Mouse (Mus musculus) adrenal gland (tissue): Measurements from ENCODE around the gene Aco1.
"Not testable (repeated sequence)": the region's sequence is repeated elsewhere in the genome, so short reads cannot be mapped to it uniquely, and the experiment has no call there.

ENCODE experiments used
- intact Hi-C: fragments of 180-260 bp; cut with DNase I; formaldehyde crosslinking; loops from one replicate; pipeline ENCODE4 v1.15.1; 2025
- long read RNA-seq, 2 experiments: library from polyadenylated mRNA; unstranded; transcript quantifications; one replicate each; pipeline ENCODE4 v2.0.0; 2020; ENCODE audit warnings: borderline replicate concordance in 1 of 2; ENCODE audit not compliant: insufficient replicate concordance in 1 of 2

Gene Aco1
- long read RNA-seq, experiment 1, transcript Aco1-201 (21 exons, 3,832 nt): major isoform, 26 of 35 reads
- long read RNA-seq, experiment 1, partial matches to known transcripts: 6 of 35 reads
- long read RNA-seq, experiment 1, other reads (novel, unspliced or antisense): 3 of 35 reads
- long read RNA-seq, experiment 2, transcript Aco1-201 (21 exons, 3,832 nt): major isoform, 18 of 30 reads
- long read RNA-seq, experiment 2, partial matches to known transcripts: 9 of 30 reads
- long read RNA-seq, experiment 2, other reads (novel, unspliced or antisense): 3 of 30 reads

GRCm38 (mm10) chr4:40142743-40143532 lies at the start of gene Aco1:
Aco1 (plus strand) TSS chr4:40143081.
- intact Hi-C loops: loop anchor here (10.0 kb wide), 1 partner anchor 552 kb away; no protein-coding TSS in a partner anchor

- intact Hi-C loops: no loop called here
Measured at GRCm38 (mm10) chr4:40094974-40095373, 47.9 kb upstream of the Aco1 start.

- intact Hi-C loops: no loop called here
Measured at GRCm38 (mm10) chr4:40102996-40103395, 39.9 kb upstream of the Aco1 start.

GRCm38 (mm10) chr4:40106004-40106536 lies 36.8 kb upstream of the Aco1 start:
- intact Hi-C loops: no loop called here

- intact Hi-C loops: no loop called here
Measured at GRCm38 (mm10) chr4:40108030-40108429, 34.9 kb upstream of the Aco1 start.

- intact Hi-C loops: no loop called here
Measured at GRCm38 (mm10) chr4:40113173-40113572, 29.7 kb upstream of the Aco1 start.

- intact Hi-C loops: no loop called here
Measured at GRCm38 (mm10) chr4:40121221-40121620, 21.7 kb upstream of the Aco1 start.

GRCm38 (mm10) chr4:40122291-40122690 lies 20.6 kb upstream of the Aco1 start:
- intact Hi-C loops: not testable (repeated sequence)

GRCm38 (mm10) chr4:40134468-40135102 lies 8.3 kb upstream of the Aco1 start:
- intact Hi-C loops: loop anchor here (2.0 to 5.0 kb wide), 2 partner anchors 48 to 152 kb away; no protein-coding TSS in a partner anchor

GRCm38 (mm10) chr4:40136519-40136918 lies 6.4 kb upstream of the Aco1 start:
- intact Hi-C loops: loop anchor here (5.0 kb wide), 1 partner anchor 46 kb away; no protein-coding TSS in a partner anchor

GRCm38 (mm10) chr4:40139663-40140255 lies 3.1 kb upstream of the Aco1 start:
- intact Hi-C loops: loop anchor here (5.0 to 10.0 kb wide), 2 partner anchors 43 to 555 kb away; no protein-coding TSS in a partner anchor

- intact Hi-C loops: loop anchor here (10.0 kb wide), 1 partner anchor 551 kb away; no protein-coding TSS in a partner anchor
Measured at GRCm38 (mm10) chr4:40143533-40143871, 621 bp downstream of the Aco1 start.

GRCm38 (mm10) chr4:40144543-40144942 lies 1.7 kb downstream of the Aco1 start:
- intact Hi-C loops: loop anchor here (10.0 kb wide), 1 partner anchor 550 kb away; no protein-coding TSS in a partner anchor

GRCm38 (mm10) chr4:40144981-40145380 lies 2.1 kb downstream of the Aco1 start:
- intact Hi-C loops: loop anchor here (10.0 kb wide), 1 partner anchor 550 kb away; no protein-coding TSS in a partner anchor

- intact Hi-C loops: loop anchor here (10.0 kb wide), 1 partner anchor 547 kb away; no protein-coding TSS in a partner anchor
Measured at GRCm38 (mm10) chr4:40148281-40148680, 5.4 kb downstream of the Aco1 start.

GRCm38 (mm10) chr4:40150046-40150445 lies 7.2 kb downstream of the Aco1 start:
- intact Hi-C loops: no loop called here

- intact Hi-C loops: no loop called here
Measured at GRCm38 (mm10) chr4:40152771-40153170, 9.9 kb downstream of the Aco1 start.

GRCm38 (mm10) chr4:40153500-40153899 lies 10.6 kb downstream of the Aco1 start:
- intact Hi-C loops: no loop called here

- intact Hi-C loops: no loop called here
Measured at GRCm38 (mm10) chr4:40154751-40155150, 11.9 kb downstream of the Aco1 start.

- intact Hi-C loops: no loop called here
Measured at GRCm38 (mm10) chr4:40155467-40155999, 12.7 kb downstream of the Aco1 start.

- intact Hi-C loops: no loop called here
Measured at GRCm38 (mm10) chr4:40156153-40156552, 13.3 kb downstream of the Aco1 start.
